Mouse (Mus musculus) liver, embryonic 15.5 days (tissue): ENCODE data around the gene Lama1. TPM values are rescaled to one million over a fixed set of nuclear protein-coding genes. Genes with fewer than 3 reads are reported as not detected.

Source experiments
- polyA plus RNA-seq: library from polyadenylated mRNA; unstranded; fragments of >200 nt; fragmentation: Nextera tagmentation; extraction: Ambion mirVana; gene quantifications from 2 replicates; pipeline ENCODE4 v1.2.1, GENCODE M21; 2015

Gene Lama1
- polyA plus RNA-seq, 1 experiment from 2014 or later = 0.82 TPM

Other genes with a start within 250 kb of the Lama1 start
- not detected in 2 replicates for gene Lrrc30, start 64.5 kb upstream of the Lama1 start, polyA plus RNA-seq